Mouse (Mus musculus) CD8-positive naive resting alpha-beta T cell, adult 2 months (primary cell): ENCODE measurements around the gene Myrip.
"Not testable (repeated sequence)": the region's sequence is repeated elsewhere in the genome, so short reads cannot be mapped to it uniquely, and the experiment has no call there.

ENCODE experiments used
- DNase-seq, 2 experiments: peaks; one replicate each; pipeline ENCODE4 v3.0.0; 2022; ENCODE audit warnings: low read depth in 2 of 2, low spot score in 2 of 2

Myrip gene

GRCm38 (mm10) chr9:120301213-120301612 lies at the start of gene Myrip:
Gene Myrip, plus strand, starts transcription at chr9:120301513.
- DNase-seq = not testable (repeated sequence)

GRCm38 (mm10) chr9:120259805-120260204 lies 41.5 kb upstream of the Myrip start:
- DNase-seq = peak in 1 of 2 experiments; percentile 15

- no peak for DNase-seq
Observed at GRCm38 (mm10) chr9:120263994-120264393, 37.3 kb upstream of the Myrip start.

- no peak for DNase-seq
Observed at GRCm38 (mm10) chr9:120273083-120273482, 28.2 kb upstream of the Myrip start.

GRCm38 (mm10) chr9:120275226-120275625 lies 26.1 kb upstream of the Myrip start:
- DNase-seq = no peak

- DNase-seq = no peak
Observed at GRCm38 (mm10) chr9:120281147-120281546, 20.2 kb upstream of the Myrip start.

GRCm38 (mm10) chr9:120282461-120283047 lies 18.8 kb upstream of the Myrip start:
- DNase-seq = no peak

- DNase-seq = no peak
Observed at GRCm38 (mm10) chr9:120283556-120283955, 17.8 kb upstream of the Myrip start.

- DNase-seq = no peak
Observed at GRCm38 (mm10) chr9:120288011-120288410, 13.3 kb upstream of the Myrip start.

GRCm38 (mm10) chr9:120290375-120290774 lies 10.9 kb upstream of the Myrip start:
- DNase-seq = no peak

GRCm38 (mm10) chr9:120292488-120292887 lies 8.8 kb upstream of the Myrip start:
- no peak for DNase-seq

GRCm38 (mm10) chr9:120295527-120295926 lies 5.8 kb upstream of the Myrip start:
- DNase-seq = no peak

GRCm38 (mm10) chr9:120296938-120297337 lies 4.4 kb upstream of the Myrip start:
- no peak for DNase-seq

- no peak for DNase-seq
Observed at GRCm38 (mm10) chr9:120299429-120299828, 1.9 kb upstream of the Myrip start.

GRCm38 (mm10) chr9:120302980-120303452 lies 1.7 kb downstream of the Myrip start:
- DNase-seq = no peak

- DNase-seq = no peak
Observed at GRCm38 (mm10) chr9:120303453-120304299, 2.4 kb downstream of the Myrip start.

- no peak for DNase-seq
Observed at GRCm38 (mm10) chr9:120304300-120305137, 3.2 kb downstream of the Myrip start.

- DNase-seq = no peak
Observed at GRCm38 (mm10) chr9:120315171-120315570, 13.9 kb downstream of the Myrip start.

- DNase-seq = no peak
Observed at GRCm38 (mm10) chr9:120319099-120319498, 17.8 kb downstream of the Myrip start.

GRCm38 (mm10) chr9:120320573-120320972 lies 19.3 kb downstream of the Myrip start:
- DNase-seq = no peak

- no peak for DNase-seq
Observed at GRCm38 (mm10) chr9:120322702-120323426, 21.6 kb downstream of the Myrip start.
